Mouse (Mus musculus) NIH3T3 (cell line): ENCODE data around the gene Exph5.

Source experiments
- DNase-seq: peaks from one replicate; pipeline ENCODE4 v3.0.0-alpha.2; 2012; ENCODE audit warnings: low read depth

Gene Exph5

GRCm38 (mm10) chr9:53356219-53357155 lies 55.0 kb downstream of the Exph5 start:
- DNase-seq: no peak

DNA sequence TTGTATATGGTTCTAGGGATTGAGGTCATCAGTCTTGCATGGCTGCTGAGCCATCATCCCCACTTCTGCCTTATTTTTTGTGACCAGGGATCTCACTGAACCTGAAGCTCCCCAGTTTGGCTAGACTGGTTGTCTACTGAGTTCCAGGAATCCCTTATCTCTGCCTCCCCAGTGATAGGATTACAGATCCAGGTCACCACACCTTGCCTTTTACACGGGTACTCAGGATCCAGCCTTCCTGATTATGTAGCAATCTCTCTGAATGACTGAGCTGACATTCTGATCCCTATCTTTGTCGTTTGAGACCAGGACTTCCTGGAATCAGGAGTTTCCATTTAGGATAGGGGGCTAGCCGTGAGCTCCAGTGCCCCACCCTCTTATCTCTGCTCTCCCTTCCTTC lies 69.9 kb downstream of the Exph5 start:
- DNase-seq: no peak

DNA sequence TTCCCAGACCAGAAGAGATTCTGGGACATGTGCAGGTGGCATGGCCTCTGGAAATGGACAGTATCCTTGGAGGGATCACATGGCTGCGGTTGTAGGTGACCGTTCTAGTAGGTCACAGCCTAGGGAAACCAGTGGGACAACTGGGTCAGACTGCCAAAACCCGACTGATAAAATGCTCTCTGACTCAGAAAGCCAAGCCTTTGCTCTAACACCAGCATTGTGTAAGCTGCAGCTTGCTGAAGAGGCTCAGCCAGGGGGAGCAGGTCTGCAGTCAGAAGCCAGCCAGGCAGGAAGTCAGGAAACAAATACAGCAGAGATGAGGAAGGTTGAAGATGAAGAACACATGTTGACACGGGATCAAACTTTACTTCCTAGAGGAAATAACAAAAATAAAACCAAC lies 74.4 kb downstream of the Exph5 start:
- peak; percentile 70 for DNase-seq

DNA sequence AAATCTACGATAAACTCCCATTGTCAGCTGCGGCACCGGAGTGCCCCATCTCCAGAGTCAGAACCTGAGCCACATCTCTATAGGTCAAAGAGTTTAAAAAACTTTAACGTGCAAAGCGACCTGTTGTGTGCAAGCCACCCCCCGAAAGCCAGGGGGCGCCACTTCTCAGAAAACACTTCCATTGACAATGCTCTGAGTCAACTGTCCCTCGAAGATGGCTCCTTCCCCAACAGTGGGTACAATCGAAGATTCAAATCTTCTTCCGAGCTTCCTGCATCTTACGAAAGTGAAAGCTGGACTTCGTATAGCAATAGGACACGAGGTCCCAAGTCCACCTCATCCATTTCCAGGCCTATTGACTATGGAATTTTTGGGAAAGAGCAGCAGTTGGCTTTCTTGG lies 75.3 kb downstream of the Exph5 start:
- DNase-seq: peak; percentile 8

DNA sequence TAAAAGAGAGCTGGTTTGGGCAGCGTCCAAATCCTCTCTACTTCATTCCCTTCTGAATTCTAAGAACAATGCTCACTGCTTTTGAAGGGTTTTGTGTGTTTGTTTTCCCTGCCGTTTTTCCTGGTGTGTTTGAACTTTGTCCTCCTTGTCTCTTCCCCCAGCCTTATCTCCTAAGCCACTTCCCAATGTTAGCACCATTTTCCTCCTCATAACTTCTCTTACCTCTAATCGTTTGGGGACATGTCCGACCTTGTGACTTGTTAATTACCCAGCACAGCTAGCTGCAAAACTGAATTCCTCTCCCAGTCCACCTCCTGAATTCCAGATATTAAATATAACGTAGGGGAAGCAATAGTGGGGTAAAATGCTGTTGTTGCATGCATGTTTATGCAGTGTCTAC lies 76.1 kb downstream of the Exph5 start:
- no peak for DNase-seq

DNA sequence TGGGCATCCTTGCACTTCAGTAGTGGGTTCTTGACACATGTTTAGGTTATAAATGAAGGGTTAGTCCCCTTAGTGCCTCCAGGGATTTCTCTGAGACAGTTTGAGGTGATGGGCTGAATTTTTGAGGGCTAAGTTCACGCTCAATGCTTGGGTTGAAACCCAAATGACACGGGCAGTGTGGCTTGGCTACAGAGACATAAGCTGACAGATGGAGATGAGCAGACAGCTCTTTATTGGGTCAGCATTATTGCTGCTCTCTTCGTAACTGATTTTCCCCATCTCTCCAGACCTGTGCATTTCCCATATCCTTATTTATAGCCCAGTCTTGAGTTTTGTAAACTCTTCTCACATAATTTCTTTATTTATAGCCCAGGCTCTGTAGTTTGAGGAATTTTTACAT lies 76.7 kb downstream of the Exph5 start:
- DNase-seq: no peak

DNA sequence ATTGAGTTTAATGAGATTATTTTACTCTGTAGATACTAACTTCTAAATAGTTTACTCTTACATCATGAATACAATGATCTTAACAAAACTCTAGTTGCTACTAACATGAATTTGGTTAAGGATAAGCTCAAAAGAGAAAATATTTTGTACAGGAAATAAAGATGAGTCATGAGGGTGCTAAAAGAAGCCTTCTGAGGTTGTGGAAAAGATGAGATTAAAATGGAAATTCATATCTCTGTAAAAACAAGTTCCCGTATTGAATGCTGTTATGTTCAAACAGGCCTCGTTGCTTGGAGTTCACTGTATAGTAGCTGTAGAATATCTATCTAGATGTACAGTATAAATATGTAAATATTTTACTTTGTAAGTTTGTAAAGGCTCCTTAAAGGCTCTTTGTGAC lies 79.1 kb downstream of the Exph5 start:
- no peak for DNase-seq

- DNase-seq: no peak
Measured at GRCm38 (mm10) chr9:53381113-53381615, 79.7 kb downstream of the Exph5 start.

DNA sequence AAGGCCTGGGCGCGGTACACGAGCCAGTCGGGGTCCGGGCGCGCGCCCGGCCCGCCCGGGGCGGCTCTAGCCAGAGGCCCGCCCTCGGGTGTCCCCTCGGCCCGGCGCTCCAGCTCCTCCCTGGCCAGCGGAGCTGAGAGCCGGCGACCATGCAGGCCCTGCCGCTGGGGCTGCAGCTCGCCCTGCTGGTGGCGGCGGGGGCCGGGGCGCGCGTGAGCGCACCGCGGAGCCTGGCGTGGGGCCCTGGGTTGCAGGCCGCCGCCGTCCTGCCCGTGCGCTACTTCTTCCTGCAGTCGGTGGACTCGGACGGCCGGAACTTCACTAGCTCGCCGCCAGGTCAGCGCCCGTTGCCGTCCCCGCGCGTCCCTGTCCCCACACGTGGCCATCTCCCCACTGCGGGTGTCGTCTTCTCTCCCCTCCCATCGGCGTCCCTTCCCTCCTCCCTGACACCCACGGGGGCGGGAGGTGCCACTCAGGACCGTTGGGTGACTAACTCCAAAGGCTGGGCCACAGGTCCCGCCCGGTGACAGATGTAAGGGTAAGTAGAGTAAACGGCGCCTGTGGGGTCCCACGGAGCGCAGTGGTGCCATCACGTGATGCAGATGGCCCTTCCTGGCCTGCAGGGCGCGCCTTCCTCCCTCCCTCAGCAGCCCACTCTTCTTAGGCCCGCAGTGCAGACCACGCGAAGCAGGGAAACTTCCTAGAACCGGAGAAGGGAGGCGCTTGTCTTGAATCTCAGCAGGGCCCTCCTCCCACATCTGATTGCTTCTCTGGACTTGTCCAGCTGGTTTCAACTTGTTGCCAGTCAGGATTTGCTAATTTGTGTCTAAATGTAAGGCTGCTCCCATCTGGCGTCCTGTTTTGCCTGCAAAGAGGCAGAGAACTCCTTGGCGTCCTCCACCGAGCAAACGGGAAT lies 82.7 kb downstream of the Exph5 start, which contains the start of gene Kdelc2:
TSS of gene Kdelc2 (plus strand) at position 75 of the 916 bp plus-strand sequence.
- DNase-seq: peak; percentile 92

DNA sequence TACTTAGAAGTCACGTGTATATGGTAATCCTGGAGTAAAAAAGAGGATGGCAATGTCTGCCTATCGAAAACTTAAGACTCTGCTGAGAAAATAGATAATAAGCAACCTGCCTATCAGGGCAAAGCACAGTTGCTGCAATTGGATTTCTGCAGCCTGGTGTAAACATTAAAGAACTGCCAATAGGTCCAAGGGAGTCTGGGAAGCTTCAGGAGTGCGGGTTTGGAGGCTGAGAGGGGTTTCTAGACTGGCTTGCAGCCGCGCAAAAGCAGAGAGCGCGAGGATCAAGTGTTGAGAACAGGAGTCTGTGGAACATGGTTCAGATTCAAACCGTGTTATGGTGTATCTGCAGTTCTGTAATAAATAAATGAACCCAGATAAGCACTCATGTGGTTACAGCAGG lies 83.4 kb downstream of the Exph5 start:
- DNase-seq: no peak

GRCm38 (mm10) chr9:53387431-53387830 lies 86.0 kb downstream of the Exph5 start:
- no peak for DNase-seq

DNA sequence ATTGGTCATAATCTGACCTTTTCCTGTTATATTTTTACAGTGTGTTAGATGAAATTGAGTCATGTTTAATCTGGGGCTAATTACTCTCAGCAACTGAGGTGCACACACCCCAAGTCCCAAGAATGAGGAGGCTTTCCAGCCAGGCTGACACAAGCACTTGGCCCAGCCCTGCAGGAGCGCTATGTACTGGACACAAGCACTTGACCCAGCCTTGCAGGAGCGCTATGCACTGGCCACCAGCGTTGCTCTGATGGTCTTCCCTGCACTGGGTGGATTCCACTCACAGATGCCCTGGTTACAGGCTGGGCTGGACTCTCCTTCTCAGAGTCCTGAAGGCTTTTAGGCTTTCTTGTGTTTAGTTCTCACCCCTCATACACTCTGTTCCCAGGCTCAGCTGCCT lies 87.6 kb downstream of the Exph5 start:
- no peak for DNase-seq

GRCm38 (mm10) chr9:53390136-53390535 lies 88.7 kb downstream of the Exph5 start:
- DNase-seq: no peak

GRCm38 (mm10) chr9:53397685-53398387 lies 96.4 kb downstream of the Exph5 start:
- DNase-seq: no peak

GRCm38 (mm10) chr9:53398388-53398700 lies 96.9 kb downstream of the Exph5 start:
- DNase-seq: peak; percentile 80

DNA sequence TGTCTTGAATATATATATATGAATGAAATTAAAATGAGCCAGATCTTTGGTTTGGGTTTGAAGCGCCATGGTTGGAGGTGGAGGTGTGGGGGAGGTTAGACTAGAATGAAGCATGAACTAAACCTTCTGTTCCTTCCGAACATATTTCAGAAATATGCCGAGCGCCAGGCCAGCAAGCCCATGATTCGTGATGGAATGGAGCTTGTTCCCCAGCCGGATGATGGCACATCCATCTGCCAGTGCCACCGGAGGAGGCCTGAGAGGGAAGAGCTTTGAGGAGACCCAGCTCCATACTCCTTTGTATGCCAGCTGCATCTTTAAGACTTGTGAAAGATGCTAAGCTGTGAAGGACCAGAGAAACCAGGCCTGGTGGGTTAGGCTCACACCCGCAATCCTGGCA lies 98.1 kb downstream of the Exph5 start:
- DNase-seq: no peak

GRCm38 (mm10) chr9:53400696-53401095 lies 99.2 kb downstream of the Exph5 start:
- no peak for DNase-seq

DNA sequence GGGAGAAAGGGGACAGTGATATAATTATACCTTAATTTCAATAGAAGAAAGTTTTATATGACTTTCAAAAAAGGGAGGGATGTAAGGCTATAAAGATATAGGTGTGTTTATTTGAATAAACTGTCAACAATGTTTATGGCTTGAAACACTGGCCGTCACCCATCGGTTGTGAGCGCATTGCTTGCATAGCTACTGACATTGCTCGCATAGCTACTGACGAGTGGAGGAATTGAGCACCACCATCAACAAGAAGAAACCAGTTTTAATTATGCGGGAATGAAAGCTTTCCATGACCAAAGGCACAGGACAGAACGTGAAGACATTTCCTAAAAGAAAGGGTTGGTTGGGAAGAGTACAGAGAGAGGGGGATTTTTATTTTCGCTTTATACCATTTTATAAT lies 99.7 kb downstream of the Exph5 start:
- DNase-seq: no peak

DNA sequence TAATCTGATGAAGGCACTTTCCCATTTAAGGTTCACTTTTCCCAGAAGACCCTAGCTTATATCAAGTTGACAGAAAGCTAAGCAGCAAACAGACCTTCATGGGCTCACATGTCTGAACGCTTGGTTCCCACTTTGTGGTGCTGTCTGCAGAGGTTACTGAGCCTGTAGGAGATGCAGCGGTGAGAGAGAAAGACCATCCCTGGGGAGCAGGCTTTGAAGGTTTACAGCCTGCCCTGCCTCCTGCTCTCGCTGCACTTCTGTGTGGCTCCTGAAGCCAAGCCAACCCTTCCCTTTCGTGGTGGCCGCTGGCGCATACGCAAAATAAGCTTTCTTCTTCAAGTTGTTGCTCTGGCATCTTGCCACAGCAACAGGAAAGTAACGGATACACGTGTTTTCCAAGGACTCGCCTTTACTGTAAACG lies 100.8 kb downstream of the Exph5 start, which contains the start of gene 4930550C14Rik:
TSS of gene 4930550C14Rik (plus strand) at position 35 of the 421 bp plus-strand sequence.
- peak; percentile 22 for DNase-seq

DNA sequence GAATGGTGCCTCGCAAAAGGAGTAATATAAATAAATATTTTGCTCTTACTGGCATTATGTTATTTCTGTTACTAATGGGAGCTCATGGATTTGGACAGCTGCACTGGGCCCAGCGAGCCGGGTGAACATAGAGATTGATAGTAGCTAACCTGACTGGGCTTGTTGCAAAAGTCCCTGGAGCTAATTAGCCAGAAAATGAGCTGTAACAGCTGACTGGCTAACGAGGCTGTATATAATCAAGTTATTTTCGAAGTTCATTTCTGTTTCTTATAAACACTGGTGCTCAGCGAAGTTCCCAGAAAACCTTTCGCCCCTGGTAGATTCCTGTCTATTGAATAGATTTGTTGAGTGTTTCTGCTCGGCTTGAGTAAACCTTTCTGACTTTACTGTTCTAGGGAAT lies 101.5 kb downstream of the Exph5 start:
- no peak for DNase-seq

DNA sequence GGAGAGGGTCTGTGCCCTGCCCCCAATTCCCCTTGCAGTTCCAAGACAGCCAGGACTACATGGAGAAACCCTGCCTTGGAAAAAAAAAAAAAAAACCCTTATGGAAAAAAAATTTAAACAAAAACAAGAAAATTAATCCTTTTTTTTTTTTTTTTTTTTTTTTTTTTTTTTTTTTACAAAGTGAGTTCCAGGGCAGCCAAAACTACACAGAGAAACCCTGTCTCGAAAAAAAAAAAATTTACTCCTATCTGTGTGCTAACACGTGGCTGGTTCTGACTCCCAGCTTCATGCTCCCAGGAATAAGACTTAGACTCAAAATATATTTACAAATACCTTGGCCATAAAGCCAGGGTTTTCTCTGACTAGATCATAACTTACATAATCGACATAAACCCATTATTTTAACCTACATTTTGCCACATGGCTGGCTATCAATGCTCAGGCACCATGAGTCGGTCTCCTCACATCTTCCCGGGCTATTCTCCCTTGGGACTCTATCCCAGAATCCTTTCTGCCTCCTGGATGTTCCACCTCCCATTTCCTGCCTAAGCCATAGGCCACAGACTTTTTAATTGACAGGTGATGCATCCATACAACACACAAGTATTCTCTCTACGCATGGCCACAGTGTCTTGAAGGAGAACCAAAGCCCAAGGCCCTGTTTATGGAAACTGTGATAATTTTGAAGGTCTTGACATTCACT lies 102.7 kb downstream of the Exph5 start:
- DNase-seq: peak; percentile 59
